Mouse (Mus musculus) heart, adult 2 months (tissue): ENCODE results near the gene Itga9.

Experiments
- CTCF ChIP-seq: fragments of 200-600 bp; IDR thresholded peaks from 2 replicates; pipeline ENCODE4 v1.8.1; 2022; ENCODE audit warnings: antibody characterized with exemption, mild to moderate bottlenecking, moderate library complexity
- EP300 ChIP-seq: fragments of 200-500 bp; IDR thresholded peaks from 2 replicates; pipeline ENCODE4 v1.6.1; 2011; ENCODE audit warnings: low read depth, low read length, control low read depth; ENCODE audit not compliant: insufficient read depth
- POLR2A ChIP-seq: fragments of 200-500 bp; IDR thresholded peaks from 2 replicates; pipeline ENCODE4 v1.6.1; 2011; ENCODE audit warnings: mild to moderate bottlenecking, low read depth, low read length, control low read depth; ENCODE audit not compliant: insufficient read depth

DNA sequence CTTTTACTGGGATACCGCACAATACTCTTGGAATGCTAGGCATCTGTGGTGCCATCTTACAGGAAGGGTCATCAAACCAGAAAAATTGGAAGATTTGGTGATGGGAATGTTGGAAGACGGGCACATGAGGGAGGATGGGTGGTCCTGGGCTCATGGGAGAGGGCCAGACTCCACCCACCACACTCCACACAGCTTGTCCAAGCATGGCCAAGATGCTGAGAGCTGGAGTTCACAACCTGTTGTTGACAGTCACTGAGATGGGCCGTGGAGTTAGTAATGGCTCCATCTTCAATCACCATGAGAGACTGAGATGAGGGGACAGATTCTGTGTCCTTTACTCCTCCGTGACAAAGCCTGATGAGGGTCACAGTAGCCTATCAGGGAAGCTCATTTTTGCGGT, 207.0 kb downstream of the Itga9 start:
- no peak for TF ChIP-seq POLR2A
- no peak for TF ChIP-seq EP300
- no peak for TF ChIP-seq CTCF
